Mouse (Mus musculus) cerebral cortex, adult 2 months (tissue): ENCODE results near the gene Shb.

Experiments
- WGBS: fragments of 180-500 bp; shearing (Covaris S2); methylation state at CpG from one replicate; pipeline ENCODE4 v1.1.7; 2018; 5-methylcytosine and 5-hydroxymethylcytosine counted together

Shb gene

DNA sequence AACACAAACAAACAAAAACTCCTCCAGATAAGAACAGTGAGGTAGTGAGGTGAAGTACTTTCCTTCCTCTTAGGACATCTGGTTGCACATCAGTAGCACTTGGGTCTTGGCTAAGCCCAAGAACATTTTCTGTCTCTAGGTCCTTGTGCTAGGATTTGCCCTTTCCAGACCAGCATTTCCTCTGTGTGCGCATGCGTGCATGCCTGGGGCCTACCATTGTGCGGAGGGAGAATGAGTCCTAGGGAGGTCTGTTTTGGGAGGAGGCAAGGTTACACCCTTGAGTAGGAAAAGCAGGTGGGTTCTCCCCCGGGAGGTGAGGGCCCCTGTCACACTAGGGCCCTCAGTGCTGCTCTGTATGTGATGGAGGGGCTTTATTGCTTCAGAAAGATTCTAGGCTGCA is 113.2 kb downstream of the Shb start:
- WGBS, result 78% methylated on average over 4 of the region's 4 CpGs

DNA sequence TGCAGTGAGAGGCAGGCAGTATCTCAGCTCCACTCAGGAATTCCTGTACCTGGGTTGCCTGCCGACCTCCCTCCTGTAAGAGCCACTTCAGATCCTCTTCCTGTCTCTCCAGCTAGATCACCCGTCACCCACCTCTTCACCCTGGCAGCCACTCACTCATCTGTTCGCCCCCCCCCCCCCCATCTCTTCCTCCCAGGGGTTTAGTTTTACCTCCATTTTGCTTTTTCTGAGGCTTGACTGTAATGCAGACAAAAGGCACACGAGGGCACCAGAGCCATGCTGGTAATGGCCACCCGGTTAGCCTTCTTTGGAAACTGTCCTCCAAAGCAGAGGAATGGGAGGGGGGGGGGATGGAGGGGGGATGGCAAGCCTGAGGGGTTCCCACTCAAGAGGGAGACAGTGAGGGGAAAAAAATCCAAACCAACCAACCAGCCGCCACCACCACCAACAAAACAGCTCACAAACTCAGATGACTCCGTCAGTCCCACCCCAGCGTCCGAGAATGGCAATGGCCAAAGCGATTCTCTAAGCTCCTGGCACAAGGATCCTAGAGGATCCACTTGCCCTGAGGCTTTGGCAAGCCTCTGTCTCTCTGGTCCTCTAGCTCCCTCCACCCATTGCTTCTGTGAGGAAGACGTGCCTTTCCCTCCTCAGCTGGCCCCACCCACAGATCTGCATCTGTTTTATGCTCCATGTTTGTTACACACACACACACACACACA is 113.9 kb downstream of the Shb start:
- 11% methylated on average over 10 of the region's 11 CpGs for WGBS

DNA sequence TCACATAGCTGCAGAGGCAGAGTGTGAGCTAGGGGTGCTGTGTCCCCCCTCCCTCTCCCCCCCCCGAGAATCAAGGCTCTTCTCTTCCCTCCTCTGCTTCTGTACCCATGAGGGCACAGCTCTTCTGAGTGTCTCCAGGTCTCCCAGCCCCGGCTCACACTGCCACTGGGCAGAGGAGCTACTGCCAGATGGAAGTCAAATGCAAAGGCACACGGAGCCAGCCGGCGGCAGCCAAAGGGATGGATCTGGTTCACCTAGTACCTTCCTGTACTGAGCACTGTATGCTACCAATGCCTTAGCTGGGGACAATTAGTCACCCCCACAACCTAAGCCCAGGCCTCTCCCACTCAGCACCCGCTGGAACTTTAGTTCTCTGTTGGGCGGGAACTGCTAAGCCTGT is 116.0 kb downstream of the Shb start:
- WGBS, result 74% methylated on average over 7 of the region's 7 CpGs

DNA sequence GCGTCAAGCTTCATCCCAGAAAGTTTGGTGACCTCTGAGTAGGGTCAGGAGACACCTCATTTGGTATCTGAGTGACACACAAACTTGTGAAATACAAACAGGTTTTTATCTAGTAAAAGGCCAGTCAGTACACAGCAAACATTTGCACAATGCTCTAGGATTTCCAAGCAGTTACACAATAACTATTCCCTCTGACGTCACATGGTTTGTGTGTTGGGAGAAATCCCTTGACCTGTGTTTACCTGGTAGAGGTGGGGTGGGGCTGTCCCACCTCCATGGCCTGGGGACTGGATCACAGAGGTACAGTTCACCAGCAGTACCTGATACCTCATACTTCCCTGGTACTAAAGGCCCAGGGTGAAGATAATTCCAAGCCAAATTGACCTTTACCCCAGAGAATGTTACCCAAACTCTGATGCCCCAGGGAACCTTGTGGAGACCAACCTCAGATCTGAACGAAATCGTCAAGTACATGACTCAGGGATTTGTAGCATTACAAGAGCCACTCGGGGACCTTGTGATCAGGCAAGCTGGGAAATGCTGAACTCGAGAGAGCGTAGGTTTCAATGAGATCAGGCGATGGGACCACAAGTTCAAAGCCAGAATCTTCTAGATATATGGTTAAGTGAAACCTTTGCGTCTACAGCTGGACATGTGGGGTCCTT is 118.5 kb downstream of the Shb start:
- 89% methylated on average over 9 of the region's 9 CpGs for WGBS

DNA sequence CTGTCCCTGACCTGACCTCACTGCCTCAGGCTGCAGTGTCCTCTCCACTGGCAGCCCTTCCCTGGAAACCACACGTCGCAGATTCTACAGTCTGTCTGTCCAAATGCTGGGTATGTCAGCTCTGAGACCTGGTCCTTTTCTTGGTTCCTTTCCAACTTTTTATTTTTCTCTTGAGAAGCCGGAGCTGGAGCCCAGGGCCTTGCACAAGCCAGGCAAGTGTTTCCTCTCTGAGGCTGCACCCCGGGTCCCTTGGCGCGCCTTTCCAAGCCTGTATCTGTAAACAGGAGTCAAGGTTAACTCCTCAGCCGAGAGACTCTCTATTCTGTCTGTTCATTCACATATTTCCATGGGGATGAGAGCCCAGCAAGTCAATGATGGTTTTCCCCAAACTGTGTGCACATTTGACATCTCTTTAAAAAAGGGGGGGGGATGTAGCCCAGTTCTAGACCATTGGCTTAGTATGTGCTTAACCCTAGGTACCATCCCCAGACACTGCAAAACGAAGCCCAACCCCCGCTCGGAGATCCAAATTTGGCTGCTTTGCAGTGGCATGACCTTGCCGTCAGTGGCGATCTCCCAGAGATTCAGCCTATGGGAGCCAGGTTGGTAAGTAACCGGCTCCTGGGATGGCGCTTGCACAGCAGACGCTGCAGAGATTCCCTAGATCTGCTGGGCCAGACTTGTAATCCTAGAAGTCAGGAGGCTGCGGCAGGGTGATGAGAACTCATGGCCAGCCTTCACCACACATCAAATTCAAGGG is 119.7 kb downstream of the Shb start:
- WGBS, result 85% methylated on average over 16 of the region's 16 CpGs

DNA sequence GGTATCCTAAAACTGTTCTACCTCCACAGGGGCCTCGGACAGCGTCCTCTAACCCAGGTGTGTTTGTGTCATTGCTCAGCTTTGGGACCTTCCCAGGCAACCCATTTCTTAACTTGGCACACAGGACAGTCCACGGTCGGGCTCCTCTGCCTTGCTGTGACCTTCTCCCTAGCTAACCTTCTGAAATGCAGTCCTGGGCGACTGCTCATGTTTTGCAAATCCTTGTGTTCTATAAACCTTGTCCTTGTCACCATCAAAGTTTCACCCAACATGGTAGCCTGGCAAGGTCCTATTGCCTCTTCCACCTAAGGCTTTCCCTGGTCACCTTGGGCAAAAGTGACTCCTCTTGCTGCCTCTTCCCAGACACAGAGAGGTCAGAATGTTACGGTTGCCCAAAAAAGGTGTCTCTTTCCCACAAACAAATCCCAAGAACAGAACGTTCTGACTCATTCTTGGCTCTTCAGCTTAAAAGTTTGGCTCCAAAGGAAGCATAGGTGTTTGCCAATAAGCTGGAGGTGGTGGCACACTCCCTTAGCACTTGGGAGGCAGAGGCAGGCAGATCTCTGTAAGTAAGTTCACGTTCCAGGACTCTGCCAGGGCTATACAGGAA is 121.0 kb downstream of the Shb start:
- 93% methylated on average over 8 of the region's 8 CpGs for WGBS

DNA sequence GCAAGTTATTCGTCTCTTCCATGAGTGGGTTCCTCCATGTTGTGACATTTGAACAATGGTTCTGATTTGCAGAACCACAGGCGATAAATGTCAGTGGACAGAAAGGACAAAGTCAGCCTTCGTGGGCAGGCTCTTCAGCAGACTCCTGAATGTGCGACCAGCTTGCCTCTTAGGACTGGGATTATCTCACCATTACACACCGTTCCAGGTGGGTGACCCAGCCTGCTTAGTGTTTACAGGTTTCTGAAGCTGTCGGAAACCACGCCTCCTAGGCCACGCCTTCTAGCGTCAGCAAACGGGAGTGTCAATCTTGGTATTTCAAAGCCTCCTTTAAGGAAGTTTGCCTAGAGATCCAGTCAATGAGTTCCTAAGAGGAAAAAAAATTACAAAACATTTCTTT is 123.0 kb downstream of the Shb start:
- under 1% methylated on average over 10 of the region's 10 CpGs for WGBS

DNA sequence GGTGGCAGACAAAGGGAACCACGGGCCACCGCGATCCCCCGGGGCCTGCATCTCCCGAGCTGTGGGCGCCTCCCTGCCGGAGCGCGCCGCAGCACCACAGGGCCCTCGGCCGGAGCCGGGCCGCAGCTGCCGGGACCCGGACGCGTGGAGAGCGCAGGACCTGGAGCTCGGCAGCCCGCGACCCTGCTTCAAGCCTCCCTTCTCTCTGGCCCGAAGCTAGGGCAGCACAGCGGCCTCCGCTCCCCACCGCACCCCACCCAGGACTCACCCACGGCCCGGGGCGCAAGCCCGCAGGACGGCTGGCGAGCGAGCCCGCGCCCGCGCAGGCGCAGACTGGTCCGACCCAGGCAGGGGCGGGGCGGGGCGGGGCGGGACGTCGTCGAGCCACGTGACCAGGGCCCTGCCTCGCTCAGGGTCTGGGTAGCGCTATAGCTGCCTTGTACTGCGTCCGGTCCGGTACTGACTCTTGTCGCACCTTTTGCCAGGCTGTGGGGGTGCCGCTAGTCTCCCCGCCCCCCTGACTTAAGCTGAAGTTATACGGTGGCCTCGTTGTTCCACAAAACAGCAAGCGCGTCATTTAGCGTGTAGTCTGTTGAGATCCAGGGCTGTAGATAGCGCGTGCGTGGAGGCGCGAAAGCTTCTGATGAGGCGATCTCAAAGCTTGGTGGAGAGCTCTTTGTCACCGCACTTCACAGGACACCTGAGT is 123.7 kb downstream of the Shb start, which contains the start of gene Slc25a51:
Gene Slc25a51, minus strand, starts transcription at position 340 of the 706 bp plus-strand sequence.
- WGBS, result under 1% methylated on average over 65 of the region's 67 CpGs

DNA sequence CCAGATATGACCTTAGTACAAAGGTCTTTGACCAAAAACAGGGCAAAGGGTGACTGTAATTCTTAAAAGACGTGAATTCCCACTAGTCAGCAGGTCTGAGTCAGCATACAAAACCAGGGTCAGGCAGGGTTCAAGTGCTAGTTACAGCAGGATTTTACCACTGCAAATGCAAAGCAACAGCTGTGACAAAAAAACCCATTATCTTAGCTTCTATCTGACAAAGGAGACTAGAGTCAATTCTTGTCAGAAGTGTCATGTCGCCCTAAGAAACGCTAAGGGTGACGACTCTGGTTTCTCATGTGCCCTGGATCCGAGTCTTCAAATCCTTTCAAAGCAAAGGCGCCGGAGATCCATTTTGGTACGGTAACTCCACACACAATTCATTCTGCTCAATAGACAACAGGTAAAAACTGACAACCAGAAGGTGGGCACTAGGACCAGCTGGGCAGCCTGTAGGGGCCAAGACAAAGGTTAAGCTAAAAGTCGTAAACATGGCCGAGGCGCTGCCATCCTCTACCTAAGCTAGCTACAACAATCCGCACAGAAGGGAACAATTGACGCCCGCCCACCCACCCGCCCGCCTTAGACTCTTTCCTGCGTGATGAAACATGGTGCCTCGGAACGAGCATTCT is 124.5 kb downstream of the Shb start:
- under 1% methylated on average over 19 of the region's 19 CpGs for WGBS

DNA sequence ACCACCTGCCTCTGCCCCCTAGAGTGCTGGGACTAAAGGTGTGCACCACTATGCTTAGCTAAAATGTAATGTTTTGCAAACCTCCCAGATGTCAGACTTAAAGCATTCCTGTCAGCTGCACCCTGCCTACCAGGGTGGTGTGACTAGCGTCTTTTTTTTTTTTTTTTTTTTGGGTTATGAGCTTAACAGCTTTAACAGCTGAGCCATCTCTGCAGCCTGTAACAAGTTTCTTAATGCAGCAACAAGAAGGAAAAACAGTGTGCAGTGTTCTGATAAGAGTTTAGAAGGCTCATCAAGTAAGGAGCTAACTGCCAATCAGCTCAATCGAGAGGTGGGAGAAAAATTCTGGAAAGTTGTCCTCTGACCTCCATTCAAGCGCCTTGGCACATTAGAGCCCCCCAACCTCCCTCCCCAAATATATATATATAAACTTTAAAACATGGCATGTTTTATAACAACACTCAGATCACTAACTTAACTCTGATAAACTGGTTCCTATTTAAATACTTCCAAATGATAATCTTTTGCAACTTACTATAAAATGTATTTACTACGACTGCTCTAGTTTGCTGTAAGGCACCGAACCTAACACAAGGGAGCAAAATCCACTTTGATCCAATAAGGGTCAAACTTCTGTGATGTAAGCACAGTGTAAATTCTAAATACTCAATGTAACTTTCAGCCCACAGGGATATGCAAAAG is 125.1 kb downstream of the Shb start:
- 46% methylated on average over 5 of the region's 5 CpGs for WGBS

DNA sequence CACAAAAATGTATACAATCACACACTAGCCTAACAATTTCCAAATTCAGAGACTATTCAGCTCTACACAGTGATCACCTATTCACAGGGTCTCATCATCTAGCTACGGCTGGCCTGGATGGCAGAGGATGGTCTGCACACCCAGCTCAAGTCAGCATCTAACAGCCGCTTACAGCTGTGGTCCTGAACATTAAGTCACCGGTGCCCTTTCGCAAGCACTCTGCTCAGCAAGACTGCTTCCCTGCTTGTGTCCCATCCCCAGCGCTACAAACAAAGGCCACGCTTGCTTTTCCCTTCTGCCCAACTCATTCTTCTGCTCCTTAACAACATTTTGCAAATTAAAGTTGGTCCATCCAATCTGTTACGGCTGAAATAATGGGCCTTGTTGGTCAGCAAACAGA is 125.9 kb downstream of the Shb start:
- WGBS, result 64% methylated on average over 7 of the region's 7 CpGs

DNA sequence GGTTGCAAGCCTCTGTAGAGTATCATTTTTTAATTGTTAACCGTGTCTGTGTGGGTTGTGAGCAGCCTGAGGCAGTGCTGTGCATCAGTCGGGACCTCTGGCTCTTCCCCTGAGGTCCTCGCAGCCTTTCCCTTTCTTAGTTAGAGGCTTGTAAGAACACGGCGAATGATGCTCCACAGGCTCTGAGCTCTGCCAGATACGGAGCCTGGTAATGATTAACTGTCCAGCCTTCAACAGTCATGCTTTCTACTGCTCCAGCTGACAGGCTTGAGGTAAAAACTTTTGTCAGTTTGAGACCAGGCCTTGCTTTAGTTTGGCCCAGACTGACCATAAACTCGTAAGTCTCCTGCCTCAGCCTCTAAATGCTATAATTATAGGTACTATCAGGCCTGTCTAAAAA is 127.0 kb downstream of the Shb start:
- 76% methylated on average over 7 of the region's 7 CpGs for WGBS

DNA sequence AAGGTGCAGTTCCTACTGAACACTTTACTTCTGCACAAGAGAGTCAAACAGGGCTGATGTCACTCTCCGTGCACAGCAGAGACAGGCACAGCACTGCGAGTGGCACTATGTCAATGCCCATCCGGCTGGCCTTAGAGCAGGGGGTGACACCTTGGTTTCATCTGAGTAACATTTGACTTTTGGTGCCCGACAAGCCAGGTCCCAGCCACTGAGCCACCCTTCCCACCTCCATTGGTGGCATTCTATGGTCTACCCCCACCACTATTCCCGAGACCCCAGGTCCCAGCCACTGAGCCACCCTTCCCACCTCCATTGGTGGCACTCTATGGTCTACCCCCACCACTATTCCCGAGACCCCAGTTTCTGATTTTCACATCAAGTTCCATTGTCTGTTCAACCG is 128.2 kb downstream of the Shb start:
- 86% methylated on average over 7 of the region's 7 CpGs for WGBS

DNA sequence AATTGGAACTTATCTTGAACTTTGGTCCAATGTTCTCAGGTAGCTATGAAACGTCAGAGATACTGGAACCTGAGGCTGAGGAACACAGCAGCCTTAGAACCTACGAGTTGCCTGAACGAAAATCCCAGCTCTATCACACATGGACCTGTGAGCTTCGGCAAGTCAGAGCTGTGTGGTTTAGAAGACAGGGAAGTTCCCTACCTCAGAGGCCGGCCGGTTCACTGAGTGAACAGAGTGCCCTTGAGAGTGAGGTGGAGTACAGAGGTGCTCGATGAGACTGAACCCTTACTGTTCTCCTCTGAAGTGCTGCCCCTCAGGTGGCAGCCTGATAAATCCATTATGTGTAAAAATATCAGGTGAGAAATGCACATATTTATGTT is 128.8 kb downstream of the Shb start:
- WGBS, result 86% methylated on average over 7 of the region's 7 CpGs

DNA sequence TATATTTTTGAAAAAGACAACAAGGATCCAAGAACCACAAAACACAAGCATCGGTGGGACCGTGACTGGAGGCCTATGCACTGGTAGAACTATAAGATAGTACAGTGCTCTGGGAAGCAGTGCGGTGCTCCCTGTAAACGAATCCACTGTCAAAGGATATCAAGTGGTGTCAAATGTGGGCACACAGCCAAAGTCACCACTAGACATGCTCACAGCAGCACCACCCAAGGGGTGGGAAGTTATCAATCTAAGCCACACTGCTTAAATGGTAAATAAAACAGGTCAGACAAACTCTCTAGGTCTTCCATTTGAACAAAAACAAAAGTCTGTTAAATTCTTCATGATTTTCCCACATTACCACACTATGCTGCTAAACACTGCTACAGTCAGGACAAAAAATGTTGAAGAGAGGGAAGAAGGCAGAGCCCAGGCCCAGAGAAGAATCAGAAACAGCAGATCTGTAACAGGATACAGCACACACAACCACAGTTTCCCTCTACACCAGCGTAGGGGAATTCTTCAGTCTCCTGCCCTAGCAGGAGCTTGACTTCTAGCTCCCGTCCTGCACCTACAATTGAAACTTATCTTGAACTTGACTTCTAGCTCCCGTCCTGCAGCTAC is 129.3 kb downstream of the Shb start:
- 63% methylated on average over 7 of the region's 7 CpGs for WGBS

DNA sequence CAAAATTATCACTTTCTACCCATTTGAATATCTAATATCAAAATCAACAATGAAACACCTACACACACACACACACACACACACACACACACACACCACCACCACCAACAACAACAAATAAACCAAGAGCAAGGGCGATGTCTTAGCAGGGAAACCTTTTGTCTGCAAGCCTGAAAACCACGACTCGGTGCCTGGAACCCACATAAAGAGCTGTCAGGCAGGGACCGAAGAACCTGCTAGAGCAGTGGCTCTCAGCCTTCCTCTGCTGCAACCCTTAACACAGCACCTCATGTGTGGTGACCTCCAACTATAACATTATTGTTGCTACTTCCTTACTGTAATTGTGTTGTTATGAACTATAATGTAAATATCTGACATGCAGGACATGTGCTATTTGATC is 130.0 kb downstream of the Shb start:
- 89% methylated on average over 4 of the region's 4 CpGs for WGBS

DNA sequence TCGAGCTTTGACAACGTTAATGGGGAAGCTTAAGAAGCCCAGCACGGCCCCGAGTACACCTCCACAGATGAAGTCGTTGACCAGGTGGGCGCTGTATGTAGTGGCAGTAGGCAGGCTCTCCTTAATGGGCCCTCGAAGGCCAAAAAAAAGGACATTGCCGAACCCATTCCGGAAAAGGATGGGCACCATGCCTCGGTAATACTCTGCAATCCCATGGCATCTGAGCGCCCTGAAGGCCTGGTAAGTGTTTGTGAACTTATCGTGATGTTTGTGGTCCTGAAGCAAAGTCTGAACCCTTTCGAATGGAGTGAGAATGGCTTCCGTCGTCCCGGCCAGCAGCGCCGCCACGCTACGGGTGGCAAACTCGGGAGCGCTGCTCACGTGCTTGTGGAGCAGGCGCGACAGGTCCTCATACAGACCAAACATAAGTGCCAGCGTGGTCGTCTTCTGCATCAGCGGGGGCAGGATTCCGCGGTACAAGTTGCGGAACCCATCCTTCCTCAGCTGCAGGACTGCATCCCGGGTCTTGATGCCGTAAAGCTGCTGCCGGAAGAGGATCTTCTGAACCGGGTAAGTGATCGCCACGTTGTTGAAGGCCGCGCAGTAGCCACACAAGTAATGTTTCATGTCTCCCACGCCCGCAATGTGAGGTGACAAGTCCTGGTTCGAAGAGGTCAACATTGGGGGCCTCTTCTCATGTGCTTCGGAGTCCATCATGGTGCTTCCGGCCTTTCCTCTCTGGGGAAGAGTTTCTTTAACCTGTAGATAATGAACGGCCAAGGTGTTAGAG is 132.7 kb downstream of the Shb start:
- 95% methylated on average over 45 of the region's 45 CpGs for WGBS

DNA sequence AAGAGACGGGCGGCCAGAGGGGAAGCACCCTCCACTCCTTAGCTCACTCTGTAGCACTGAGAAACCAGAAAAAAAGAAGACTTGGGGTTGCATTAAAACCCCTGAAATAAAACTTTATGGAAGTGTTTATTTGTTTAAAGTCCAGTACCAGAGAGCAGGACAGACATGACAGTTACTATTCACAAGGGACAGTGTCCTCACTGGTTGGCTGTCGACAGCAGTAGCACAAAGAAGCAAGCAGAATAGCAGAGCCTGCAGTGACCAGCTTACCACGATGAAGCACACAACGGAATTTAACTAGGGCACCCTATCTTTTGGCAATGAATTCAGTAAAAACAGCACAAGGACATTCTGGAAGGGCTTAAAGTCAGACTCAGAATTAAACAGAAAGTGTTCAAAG is 134.0 kb downstream of the Shb start:
- 72% methylated on average over 5 of the region's 5 CpGs for WGBS

DNA sequence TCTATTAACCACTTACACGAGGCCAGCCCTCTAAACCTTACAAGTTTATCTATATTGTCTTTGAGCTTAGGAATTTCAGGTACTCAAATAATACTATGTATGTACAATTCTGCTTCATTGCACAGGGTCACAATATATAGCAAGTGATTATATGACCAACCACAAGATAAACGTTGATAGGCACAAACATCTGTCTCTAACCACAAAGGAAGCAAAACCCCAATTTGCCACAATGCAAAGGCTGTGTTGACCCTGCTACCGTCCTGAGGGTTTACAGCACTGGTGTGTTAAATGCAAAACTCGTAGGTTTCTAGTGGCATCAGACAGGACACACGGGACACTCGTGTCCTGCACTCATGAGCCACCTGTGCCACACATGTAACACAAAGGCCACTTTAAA is 136.1 kb downstream of the Shb start:
- WGBS, result 84% methylated on average over 6 of the region's 6 CpGs
